Mouse (Mus musculus): ENCODE data around the gene Lrrc74b. TPM values are rescaled to one million over a fixed set of nuclear protein-coding genes. Genes with fewer than 3 reads are reported as not detected.

The Lrrc74b gene
- polyA plus RNA-seq (2015; fragmentation: Illumina TruSeq; extraction: RNeasy Lipid Tissue Mini Kit (QIAGEN cat#74804); ENCODE audit: insufficient read depth, low read depth, low replicate concordance), result not detected

GRCm38 (mm10) chr16:17561128-17561750, at the start of gene Lrrc74b:
Lrrc74b (minus strand) TSS chr16:17561247.

DNA sequence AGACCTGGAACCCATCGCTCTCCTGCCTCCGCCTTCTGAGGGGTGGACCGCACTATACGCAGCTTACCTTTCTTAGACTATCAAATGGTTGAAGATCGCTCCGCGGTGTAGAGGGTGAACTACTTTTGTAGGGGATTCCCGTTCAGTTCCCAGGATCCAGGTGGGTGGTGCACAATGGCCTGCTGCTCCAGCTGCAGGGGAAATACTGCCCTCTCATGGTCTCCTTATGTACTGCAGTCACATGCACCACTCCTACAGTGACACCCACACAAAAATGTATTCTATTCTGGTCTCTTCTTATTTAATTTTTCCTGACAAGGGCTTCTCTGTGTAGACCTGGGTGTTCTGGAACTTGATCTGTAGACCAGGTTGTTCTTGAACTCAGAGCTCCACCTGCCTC, 22.0 kb upstream of the Lrrc74b start, which contains the start of gene Slc7a4:
Gene Slc7a4, minus strand, starts transcription at position 151 of the 400 bp plus-strand sequence.

DNA sequence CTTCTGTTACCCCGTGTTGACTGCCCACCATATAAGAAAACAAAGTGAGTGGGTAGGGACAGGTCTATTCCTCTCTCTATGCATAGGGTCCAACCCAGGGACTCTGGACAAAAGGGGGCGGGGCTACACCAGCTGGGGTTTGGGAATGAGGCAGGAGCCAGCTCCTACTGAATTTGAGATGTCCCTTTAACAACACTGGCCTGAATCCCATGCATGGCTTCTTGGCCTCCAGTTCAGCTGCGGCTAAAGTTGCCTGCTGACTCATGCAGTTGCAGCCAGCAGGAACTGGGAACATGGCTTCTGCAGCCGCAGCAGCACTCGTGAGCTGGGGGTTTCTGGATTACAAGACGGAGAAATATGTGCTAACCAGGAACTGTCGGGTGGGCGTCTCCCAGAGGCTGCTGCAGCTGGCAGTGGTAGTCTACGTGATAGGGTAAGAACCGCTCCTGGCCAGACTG, 733 bp upstream of the Lrrc74b start, which contains the start of gene P2rx6:
Gene P2rx6, plus strand, starts transcription at position 135 of the 458 bp plus-strand sequence.

DNA sequence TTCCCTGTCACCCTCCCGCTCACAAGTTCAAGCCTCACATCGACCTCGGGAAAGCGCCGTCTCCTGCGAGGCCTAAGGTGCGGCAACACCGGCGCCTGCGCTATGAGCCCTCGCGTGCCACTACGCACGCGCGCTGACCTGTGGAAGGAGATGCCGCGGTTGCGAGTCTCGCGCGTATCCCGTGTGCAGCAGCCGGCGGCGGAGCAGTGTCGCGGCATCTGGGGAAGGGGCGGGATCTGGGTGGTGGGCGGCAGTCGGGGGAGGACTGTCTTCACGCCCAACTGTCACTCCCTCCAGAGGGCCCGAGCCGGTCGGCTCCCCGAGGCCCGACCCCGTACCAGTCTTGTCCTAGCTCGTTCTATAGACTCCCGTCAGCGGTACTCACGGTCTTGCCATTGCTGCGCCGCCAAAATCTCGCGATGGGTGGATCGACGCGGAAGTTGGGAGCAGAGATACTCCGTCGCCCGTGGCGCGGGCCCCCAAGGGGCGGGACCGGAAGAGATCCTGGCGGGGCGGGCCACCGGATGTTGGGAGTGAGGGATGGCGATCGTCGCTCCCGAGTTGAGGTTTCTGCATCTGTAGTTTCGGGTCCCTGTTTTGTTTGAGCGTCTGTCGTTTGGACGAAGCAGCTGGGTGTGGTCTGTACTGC, 30.3 kb downstream of the Lrrc74b start, which contains the start of gene Thap7:
Gene Thap7, minus strand, starts transcription at position 497 of the 649 bp plus-strand sequence.

DNA sequence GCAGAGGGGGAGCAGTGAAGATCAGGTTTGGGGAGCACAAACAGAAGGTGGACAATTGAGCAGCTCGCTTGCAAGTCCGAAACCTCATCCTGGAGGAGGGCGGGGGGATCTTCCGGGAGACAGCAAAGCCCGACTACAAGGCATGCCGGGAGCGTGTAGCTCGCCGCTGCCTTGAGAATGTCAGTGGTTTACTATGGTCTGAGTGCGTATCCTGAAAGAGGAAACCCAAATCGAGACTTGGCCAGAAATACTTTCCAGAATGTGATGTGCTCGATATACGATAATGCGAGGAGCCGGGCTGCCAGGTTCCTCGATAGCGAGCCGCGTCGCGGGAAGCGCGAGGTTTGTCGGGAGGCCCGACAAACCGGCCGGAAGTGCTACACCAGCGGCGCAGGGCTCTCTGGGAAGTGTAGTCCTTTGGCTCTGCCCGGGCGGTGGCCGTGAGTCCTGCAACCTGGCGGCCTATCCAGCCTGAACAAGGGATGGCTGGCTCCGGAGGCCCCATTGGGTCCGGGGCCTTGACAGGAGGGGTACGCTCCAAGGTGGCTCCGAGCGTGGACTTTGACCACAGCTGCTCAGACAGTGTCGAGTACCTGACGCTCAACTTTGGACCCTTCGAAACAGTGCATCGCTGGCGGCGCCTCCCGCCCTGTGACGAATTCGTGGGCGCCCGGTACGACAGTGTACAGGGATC, 52.4 kb downstream of the Lrrc74b start, which contains the start of gene Lztr1:
Gene Lztr1, plus strand, starts transcription at position 143 of the 694 bp plus-strand sequence.

Other genes starting within 250 kb of the Lrrc74b start
- 0.74 TPM for gene Serpind1, start 229.9 kb downstream of the Lrrc74b start, polyA plus RNA-seq (2015; fragmentation: Illumina TruSeq; extraction: RNeasy Lipid Tissue Mini Kit (QIAGEN cat#74804); ENCODE audit: insufficient read depth, low read depth, low replicate concordance)
- 4.2 TPM for gene Snap29, start 155.3 kb downstream of the Lrrc74b start, polyA plus RNA-seq (2015; fragmentation: Illumina TruSeq; extraction: RNeasy Lipid Tissue Mini Kit (QIAGEN cat#74804); ENCODE audit: insufficient read depth, low read depth, low replicate concordance)
- gene Pi4ka, start 154.9 kb downstream of the Lrrc74b start, polyA plus RNA-seq (2015; fragmentation: Illumina TruSeq; extraction: RNeasy Lipid Tissue Mini Kit (QIAGEN cat#74804); ENCODE audit: insufficient read depth, low read depth, low replicate concordance), result 22.8 TPM
- gene Crkl, start 109.3 kb downstream of the Lrrc74b start, polyA plus RNA-seq (2015; fragmentation: Illumina TruSeq; extraction: RNeasy Lipid Tissue Mini Kit (QIAGEN cat#74804); ENCODE audit: insufficient read depth, low read depth, low replicate concordance), result 4.9 TPM
- 5.8 TPM for gene Aifm3, start 71.6 kb downstream of the Lrrc74b start, polyA plus RNA-seq (2015; fragmentation: Illumina TruSeq; extraction: RNeasy Lipid Tissue Mini Kit (QIAGEN cat#74804); ENCODE audit: insufficient read depth, low read depth, low replicate concordance)
- 80.6 TPM for gene Lztr1, start 52.6 kb downstream of the Lrrc74b start, polyA plus RNA-seq (2015; fragmentation: Illumina TruSeq; extraction: RNeasy Lipid Tissue Mini Kit (QIAGEN cat#74804); ENCODE audit: insufficient read depth, low read depth, low replicate concordance)
- 11.2 TPM for gene Thap7, start 30.1 kb downstream of the Lrrc74b start, polyA plus RNA-seq (2015; fragmentation: Illumina TruSeq; extraction: RNeasy Lipid Tissue Mini Kit (QIAGEN cat#74804); ENCODE audit: insufficient read depth, low read depth, low replicate concordance)
- 1.2 TPM for gene P2rx6, start 638 bp upstream of the Lrrc74b start, polyA plus RNA-seq (2015; fragmentation: Illumina TruSeq; extraction: RNeasy Lipid Tissue Mini Kit (QIAGEN cat#74804); ENCODE audit: insufficient read depth, low read depth, low replicate concordance)
- 13.4 TPM for gene Slc7a4, start 22.0 kb upstream of the Lrrc74b start, polyA plus RNA-seq (2015; fragmentation: Illumina TruSeq; extraction: RNeasy Lipid Tissue Mini Kit (QIAGEN cat#74804); ENCODE audit: insufficient read depth, low read depth, low replicate concordance)
- gene Smpd4, start 58.1 kb upstream of the Lrrc74b start, polyA plus RNA-seq (2015; fragmentation: Illumina TruSeq; extraction: RNeasy Lipid Tissue Mini Kit (QIAGEN cat#74804); ENCODE audit: insufficient read depth, low read depth, low replicate concordance), result 5.9 TPM
- not detected for gene Ccdc74a, start 85.2 kb upstream of the Lrrc74b start, polyA plus RNA-seq (2015; fragmentation: Illumina TruSeq; extraction: RNeasy Lipid Tissue Mini Kit (QIAGEN cat#74804); ENCODE audit: insufficient read depth, low read depth, low replicate concordance)
- gene Med15, start 171.6 kb upstream of the Lrrc74b start, polyA plus RNA-seq (2015; fragmentation: Illumina TruSeq; extraction: RNeasy Lipid Tissue Mini Kit (QIAGEN cat#74804); ENCODE audit: insufficient read depth, low read depth, low replicate concordance), result 16.9 TPM
- gene Klhl22, start 198.4 kb upstream of the Lrrc74b start, polyA plus RNA-seq (2015; fragmentation: Illumina TruSeq; extraction: RNeasy Lipid Tissue Mini Kit (QIAGEN cat#74804); ENCODE audit: insufficient read depth, low read depth, low replicate concordance), result 11.5 TPM
- gene Scarf2, start 236.0 kb upstream of the Lrrc74b start, polyA plus RNA-seq (2015; fragmentation: Illumina TruSeq; extraction: RNeasy Lipid Tissue Mini Kit (QIAGEN cat#74804); ENCODE audit: insufficient read depth, low read depth, low replicate concordance), result 5.3 TPM